Mouse (Mus musculus) spleen, adult 2 months (tissue): Measurements from ENCODE around the gene Esd. TPM values are rescaled to one million over a fixed set of nuclear protein-coding genes. Genes with fewer than 3 reads are reported as not detected.
A peak's percentile ranks its signal among the peaks of the same experiment; 100 is the strongest.

Source experiments
- DNase-seq, 2 experiments: peaks; one replicate each; pipeline versions ENCODE4 v3.0.0 to v3.0.0-alpha.2; 2012 to 2021; ENCODE audit warnings: low spot score in 2 of 2, low read depth in 1 of 2
- H3K27ac ChIP-seq: fragments of 200-500 bp; 2 replicates; pipeline ENCODE4 v1.5.1; 2012; ENCODE audit warnings: low read length, inconsistent platforms; ENCODE audit not compliant: insufficient read depth
- H3K27me3 ChIP-seq: fragments of 200-500 bp; 2 replicates; pipeline ENCODE4 v1.6.1; 2012; ENCODE audit warnings: mild to moderate bottlenecking, moderate library complexity, low read length, inconsistent platforms; ENCODE audit not compliant: control insufficient read depth, insufficient read depth
- H3K36me3 ChIP-seq: fragments of 200-500 bp; 2 replicates; pipeline ENCODE4 v1.6.1; 2012; ENCODE audit warnings: mild to moderate bottlenecking, low read length, inconsistent platforms; ENCODE audit not compliant: control insufficient read depth, insufficient read depth
- H3K4me1 ChIP-seq: fragments of 200-500 bp; 2 replicates; pipeline ENCODE4 v1.6.1; 2011; ENCODE audit warnings: inconsistent platforms; ENCODE audit not compliant: control insufficient read depth, insufficient read depth, insufficient read length
- H3K4me3 ChIP-seq: fragments of 200-500 bp; 2 replicates; pipeline ENCODE4 v1.5.1; 2011; ENCODE audit warnings: mild to moderate bottlenecking, inconsistent platforms; ENCODE audit not compliant: insufficient read depth, insufficient read length; ENCODE audit errors: extremely low read depth
- CTCF ChIP-seq: fragments of 200-500 bp; IDR thresholded peaks from 2 replicates; pipeline ENCODE4 v1.5.1; 2011; ENCODE audit warnings: mild to moderate bottlenecking, inconsistent platforms; ENCODE audit not compliant: insufficient read depth, insufficient read length, insufficient replicate concordance; ENCODE audit errors: extremely low read depth
- POLR2A ChIP-seq: fragments of 200-500 bp; IDR thresholded peaks from 2 replicates; pipeline ENCODE4 v1.6.1; 2011; ENCODE audit warnings: low read depth, low read length, inconsistent platforms
- WGBS: fragments of 180-500 bp; shearing (Covaris S2); methylation state at CpG from one replicate; pipeline ENCODE4 v1.1.7; 2018; 5-methylcytosine and 5-hydroxymethylcytosine counted together
- polyA plus RNA-seq: library from polyadenylated mRNA; depleted of rRNA; stranded (reverse); fragments of >200 nt; gene quantifications from 2 replicates; pipeline ENCODE4 v1.2.3, GENCODE M21; 2012; rRNA removed

Gene Esd
- polyA plus RNA-seq: 16.9 and 18.7 TPM in 2 replicates

DNA sequence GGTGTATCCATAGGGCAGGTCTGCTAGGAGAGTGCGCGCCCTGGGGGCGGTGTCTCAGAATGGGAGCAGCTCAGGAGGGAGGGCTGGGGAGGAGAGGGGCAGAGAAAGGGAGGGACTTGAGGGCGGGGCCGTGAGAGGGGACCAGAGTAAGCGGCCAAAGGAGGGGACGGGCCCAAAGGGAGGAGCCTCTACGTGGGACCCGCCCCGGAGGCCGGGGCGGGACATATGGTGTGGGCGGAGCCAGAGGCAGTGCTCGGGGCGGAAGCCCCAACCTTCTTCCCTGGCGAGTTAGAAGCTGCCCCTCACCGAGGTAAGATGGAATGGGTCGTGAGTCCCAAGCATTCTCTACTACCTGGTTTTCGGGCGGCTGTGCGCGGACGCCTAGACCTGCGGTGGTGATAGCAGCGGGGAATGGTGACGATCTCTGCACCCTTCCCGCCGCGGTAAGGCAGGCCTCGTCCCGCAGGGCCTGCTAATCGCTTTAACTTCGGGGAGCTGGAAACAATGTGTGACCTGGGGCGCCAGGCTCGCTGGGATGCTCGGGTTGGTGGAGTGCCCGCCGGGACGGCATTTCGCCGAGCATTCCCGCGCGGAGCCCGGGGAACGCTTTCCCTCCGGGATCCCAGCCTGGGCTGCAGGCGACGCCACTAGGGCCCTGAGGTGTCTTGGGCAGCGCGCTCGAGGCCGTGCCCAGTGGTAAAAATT lies at the start of gene Esd:
Esd (plus strand) TSS at position 219 of the 705 bp plus-strand sequence.
- peaks cover 6% of the 10 kb centered on the region for H3K36me3 ChIP-seq
- H3K4me3 ChIP-seq: peak within 1 kb of the TSS; percentile 84
- DNase-seq: peak; percentile 80 to 92
- TF ChIP-seq CTCF (no peak), POLR2A (peak; percentile 42)
- WGBS: under 1% methylated on average over 53 of the region's 53 CpGs
- no peaks in the 10 kb centered on the region for H3K27me3 ChIP-seq
- no peaks in the 10 kb centered on the region for H3K4me1 ChIP-seq
- H3K27ac ChIP-seq: no peak within 1 kb of the TSS; the same call in 1 of the 2 replicates

DNA sequence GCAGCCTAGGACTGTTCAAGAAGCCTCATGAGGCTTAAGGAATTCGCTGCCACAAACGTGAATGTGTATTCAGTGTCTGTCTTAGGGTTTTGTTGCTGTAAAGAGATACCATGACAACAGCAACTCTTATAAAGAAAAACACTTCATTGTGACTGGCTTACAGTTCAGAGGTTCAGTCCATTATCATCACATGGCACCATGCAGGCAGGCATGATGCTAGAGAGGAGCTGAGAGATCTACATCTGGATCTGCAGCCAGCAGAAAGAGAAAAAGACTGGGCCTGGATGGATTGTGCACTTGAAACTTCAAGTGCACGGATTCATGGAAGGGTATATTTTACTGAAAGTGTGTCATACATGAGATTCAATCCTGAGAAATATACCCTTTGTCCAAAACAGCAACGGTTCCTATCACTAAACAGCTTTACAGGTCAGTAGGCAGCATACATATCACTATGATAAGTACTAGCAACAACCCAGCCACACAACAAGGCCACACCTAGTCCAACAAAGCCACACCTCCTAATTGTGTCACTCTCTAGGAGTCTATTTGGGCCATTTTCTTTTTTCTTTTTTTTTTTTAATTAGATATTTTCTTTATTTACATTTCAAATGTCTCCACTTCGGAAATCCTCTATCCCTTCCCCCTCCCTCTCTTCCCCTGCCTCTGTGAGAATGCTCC lies 47.7 kb upstream of the Esd start:
- Histone ChIP-seq H3K27ac (no peak overlapping the region), H3K4me3 (no peak overlapping the region), H3K4me1 (no peaks in the 10 kb centered on the region), H3K27me3 (no peaks in the 10 kb centered on the region), H3K36me3 (no peaks in the 10 kb centered on the region)
- TF ChIP-seq CTCF: no peak
- 84% methylated on average over 5 of the region's 5 CpGs for WGBS
- DNase-seq: no peak

DNA sequence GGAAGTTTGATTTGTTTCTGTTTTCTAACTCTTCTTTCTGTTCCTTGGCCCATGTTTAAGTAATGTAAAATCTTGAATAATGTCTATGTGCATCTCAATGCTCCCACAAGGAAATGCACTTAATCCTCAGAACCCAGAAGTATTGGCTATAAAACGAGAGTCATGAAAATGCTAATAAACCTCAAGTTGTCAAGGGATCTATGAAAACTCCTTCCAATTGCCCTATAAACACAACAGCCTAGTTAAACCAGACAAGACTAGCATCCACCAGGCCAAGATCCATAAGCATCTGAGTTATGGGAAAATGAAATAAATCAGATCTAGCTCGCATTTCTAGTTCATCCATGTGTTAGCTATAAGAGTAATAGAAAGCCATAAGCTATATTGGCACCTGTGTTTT lies 40.1 kb upstream of the Esd start:
- H3K4me1 ChIP-seq: no peaks in the 10 kb centered on the region
- no peaks in the 10 kb centered on the region for H3K27me3 ChIP-seq
- no peak overlapping the region for H3K4me3 ChIP-seq
- H3K36me3 ChIP-seq: no peaks in the 10 kb centered on the region
- no peak overlapping the region for H3K27ac ChIP-seq
- no peak for TF ChIP-seq POLR2A
- TF ChIP-seq CTCF: no peak
- 91% methylated on average over 2 of the region's 2 CpGs for WGBS
- DNase-seq: no peak

DNA sequence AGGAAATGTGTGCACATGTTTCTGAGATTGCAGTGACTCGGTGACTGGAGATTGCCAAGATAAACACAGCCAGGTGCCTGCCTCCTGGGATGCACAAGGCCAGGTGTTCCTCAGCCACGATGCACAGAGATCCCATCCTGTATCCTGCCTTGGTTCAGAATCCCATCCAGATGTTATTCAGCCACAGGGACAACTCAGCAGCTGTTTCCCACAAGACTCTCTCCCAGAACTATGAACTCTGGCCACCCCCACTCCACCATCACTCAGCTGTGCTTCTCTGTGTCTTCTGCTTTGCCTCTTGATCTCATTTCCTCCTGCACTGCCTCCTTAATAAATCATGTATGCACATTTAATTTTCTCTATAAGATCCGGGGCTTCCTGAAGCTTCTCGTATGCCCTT lies 35.3 kb upstream of the Esd start:
- Histone ChIP-seq H3K27me3 (no peaks in the 10 kb centered on the region), H3K36me3 (no peaks in the 10 kb centered on the region), H3K4me1 (no peaks in the 10 kb centered on the region), H3K4me3 (no peak overlapping the region), H3K27ac (no peak overlapping the region)
- no peak for DNase-seq
- no peak for TF ChIP-seq POLR2A
- TF ChIP-seq CTCF: no peak
- 61% methylated on average over 4 of the region's 4 CpGs for WGBS

DNA sequence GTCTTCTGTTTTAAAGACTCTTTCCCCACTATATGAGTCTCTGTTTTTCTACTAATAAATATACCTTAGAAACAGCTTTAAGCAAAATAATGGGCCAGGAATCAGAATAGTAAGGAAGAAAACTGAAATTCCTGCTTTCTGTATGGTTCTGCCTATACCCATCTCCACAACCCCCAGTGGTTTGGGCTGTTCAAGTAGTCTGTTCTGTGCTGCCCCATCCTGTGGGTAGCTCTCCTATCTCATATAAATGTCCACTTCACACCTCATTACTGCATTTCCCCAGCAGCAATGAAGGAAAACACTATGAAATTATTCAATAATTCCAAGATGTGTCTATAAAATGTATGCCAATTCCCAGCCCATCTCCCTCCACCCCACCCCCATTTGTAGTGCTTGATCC lies 34.7 kb upstream of the Esd start:
- Histone ChIP-seq H3K4me3 (no peak overlapping the region), H3K36me3 (no peaks in the 10 kb centered on the region), H3K27me3 (no peaks in the 10 kb centered on the region), H3K27ac (no peak overlapping the region), H3K4me1 (no peaks in the 10 kb centered on the region)
- DNase-seq: no peak
- TF ChIP-seq CTCF (no peak), POLR2A (no peak)

DNA sequence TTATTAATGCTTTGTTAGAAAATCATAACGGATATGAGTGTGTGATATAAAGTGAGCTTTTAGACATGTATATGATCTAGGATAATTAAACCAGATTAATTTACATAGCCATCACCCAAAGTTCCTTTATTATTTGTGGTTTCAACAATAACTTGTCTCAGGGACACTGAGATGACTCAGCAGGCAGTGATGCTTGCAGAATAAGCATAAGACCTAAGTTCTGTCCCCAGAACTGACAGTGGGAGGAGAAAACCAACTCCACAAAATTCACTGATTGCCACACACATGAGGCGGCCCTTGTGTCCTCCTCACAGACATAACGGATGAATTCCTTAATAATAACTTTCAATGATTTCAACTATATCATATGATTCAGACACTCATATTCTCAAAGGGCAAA lies 32.9 kb upstream of the Esd start:
- Histone ChIP-seq H3K4me1 (peaks cover 3% of the 10 kb centered on the region; the same call in 1 of the 2 replicates), H3K27ac (no peak overlapping the region), H3K36me3 (no peaks in the 10 kb centered on the region), H3K27me3 (no peaks in the 10 kb centered on the region), H3K4me3 (no peak overlapping the region)
- 74% methylated on average over 3 of the region's 3 CpGs for WGBS
- TF ChIP-seq CTCF (no peak), POLR2A (no peak)
- DNase-seq: no peak

DNA sequence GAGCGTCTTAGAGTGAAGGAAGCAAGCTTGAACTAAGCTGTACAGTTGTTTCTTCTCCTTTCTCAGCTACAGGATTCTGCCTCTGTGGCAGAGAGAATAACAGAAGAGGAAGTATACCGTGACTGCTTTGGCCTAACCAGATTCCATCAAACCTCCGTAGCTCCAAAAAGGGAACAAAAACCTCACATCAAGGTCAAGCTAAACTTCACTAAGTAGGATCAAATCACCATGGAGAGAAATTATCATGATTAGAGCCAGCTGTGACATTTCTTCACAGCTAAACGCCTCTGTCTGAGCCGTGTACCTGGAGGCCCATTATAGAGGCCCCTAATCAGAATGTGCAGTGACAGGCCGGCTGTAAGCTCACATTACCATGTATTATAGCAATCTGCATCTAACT lies 28.2 kb upstream of the Esd start:
- Histone ChIP-seq H3K4me1 (peaks cover 3% of the 10 kb centered on the region; the same call in 1 of the 2 replicates), H3K27me3 (no peaks in the 10 kb centered on the region), H3K27ac (no peak overlapping the region), H3K4me3 (no peak overlapping the region), H3K36me3 (no peaks in the 10 kb centered on the region)
- 21% methylated on average over 6 of the region's 6 CpGs for WGBS
- TF ChIP-seq POLR2A: no peak
- TF ChIP-seq CTCF: no peak
- no peak for DNase-seq
